Mouse (Mus musculus): ENCODE results near the gene Asap3. TPM values are rescaled to one million over a fixed set of nuclear protein-coding genes. Genes with fewer than 3 reads are reported as not detected.

Asap3 gene
- polyA plus RNA-seq, 1 experiment from 2014 or later = 3.0 TPM

DNA sequence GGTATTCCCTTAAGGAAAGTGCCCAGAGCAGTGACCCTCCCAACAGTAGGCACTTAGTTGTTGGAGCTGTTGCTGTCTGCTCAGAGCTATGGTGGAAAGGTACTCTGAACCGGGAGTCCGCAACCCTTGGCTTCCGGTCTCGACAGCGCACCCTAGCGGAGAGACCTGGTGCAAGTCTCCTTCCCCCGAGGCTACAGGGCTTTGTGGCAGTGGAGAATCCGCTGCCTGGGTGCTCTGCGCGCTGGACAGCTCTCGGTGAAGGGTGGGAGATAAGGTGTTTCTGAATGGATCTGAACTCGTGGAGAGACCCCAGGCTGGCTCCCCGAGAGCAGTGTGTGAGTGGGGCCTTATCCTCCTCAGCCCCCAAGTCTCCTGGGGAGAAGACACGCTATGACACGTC lies 26.2 kb upstream of the Asap3 start:
- peak; percentile 87 for TF ChIP-seq CTCF (IDR thresholded peaks at IDR 0.05; ENCODE audit: low read depth)
- H3K36me3 ChIP-seq (ENCODE audit: insufficient read depth, low read length) = no peaks in the 10 kb centered on the region
- DNase-seq (ENCODE audit: low spot score) (peak; percentile 91), ATAC-seq (replicated peaks; ENCODE audit: low FRiP score, low read depth) (peak; percentile 31; the same call in 1 of the 2 replicates)
- H3K4me2 ChIP-seq (ENCODE audit: low read length) = peak overlapping the region; percentile 59
- no peaks in the 10 kb centered on the region for H3K27me3 ChIP-seq (ENCODE audit: insufficient read depth, low read length)
- H3K27ac ChIP-seq = peak overlapping the region; percentile 63; the same call in 1 of the 2 replicates
- peak overlapping the region; percentile 30; the same call in 1 of the 2 replicates for H3K4me3 ChIP-seq (replicated peaks; ENCODE audit: low read depth, low read length)
- H3K9me3 ChIP-seq (replicated peaks; ENCODE audit: low read length) = no peaks in the 10 kb centered on the region
- 11% methylated on average over 15 of the region's 15 CpGs for WGBS
- peak overlapping the region; percentile 46 for H3K9ac ChIP-seq (ENCODE audit: low read depth, low read length)
- no peaks in the 10 kb centered on the region; the same call in none of the 2 replicates for H3K4me1 ChIP-seq (replicated peaks; ENCODE audit: insufficient read depth, low read length)

DNA sequence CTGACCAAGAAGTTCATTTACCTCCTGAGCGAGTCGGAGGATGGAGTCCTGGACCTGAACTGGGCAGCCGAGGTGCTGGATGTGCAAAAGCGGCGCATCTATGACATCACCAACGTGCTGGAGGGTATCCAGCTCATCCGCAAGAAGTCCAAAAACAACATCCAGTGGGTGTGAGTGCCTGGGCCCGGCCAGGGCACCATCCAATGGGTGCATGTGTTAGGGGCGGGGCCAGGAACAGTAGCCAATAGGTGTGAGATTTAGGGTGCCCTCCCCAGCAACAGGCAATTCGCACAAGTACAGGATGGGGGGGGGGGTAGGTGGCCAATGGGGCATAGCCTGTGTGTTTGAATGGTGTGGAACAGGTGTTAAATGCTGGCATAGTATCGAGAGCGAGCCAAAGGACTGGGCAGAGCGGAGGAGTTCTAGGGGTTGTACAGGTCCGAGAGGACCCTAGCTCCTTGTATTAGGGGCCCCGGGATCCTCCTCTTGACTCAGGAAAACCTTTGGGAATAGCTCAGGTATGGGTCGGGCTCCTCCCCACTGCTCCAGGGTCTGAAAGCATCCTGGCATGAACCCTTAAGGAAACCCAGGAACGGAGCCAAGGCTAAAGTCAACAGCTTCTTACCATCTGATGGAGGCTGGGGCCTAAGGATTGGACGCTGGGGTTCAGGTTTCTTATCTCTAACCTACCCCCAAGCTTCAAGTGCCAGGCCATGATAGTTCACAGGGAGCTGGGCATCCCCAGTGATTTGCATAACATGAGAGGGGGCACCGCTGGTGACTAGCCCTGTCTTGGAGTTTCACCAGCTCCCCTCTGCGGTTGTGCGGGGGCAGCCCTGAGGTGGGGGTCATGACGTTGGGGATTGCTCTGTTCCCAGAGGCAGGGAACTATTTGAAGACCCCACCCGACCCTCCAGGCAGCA lies 25.5 kb upstream of the Asap3 start:
- Histone ChIP-seq H3K27me3 (ENCODE audit: insufficient read depth, low read length) (no peaks in the 10 kb centered on the region), H3K4me2 (ENCODE audit: low read length) (peak overlapping the region; percentile 59), H3K27ac (peak overlapping the region; percentile 63; the same call in 1 of the 2 replicates), H3K9me3 (replicated peaks; ENCODE audit: low read length) (no peaks in the 10 kb centered on the region), H3K4me3 (replicated peaks; ENCODE audit: low read depth, low read length) (peak overlapping the region; percentile 30; the same call in 1 of the 2 replicates), H3K9ac (ENCODE audit: low read depth, low read length) (peak overlapping the region; percentile 46), H3K4me1 (replicated peaks; ENCODE audit: insufficient read depth, low read length) (no peaks in the 10 kb centered on the region; the same call in none of the 2 replicates), H3K36me3 (ENCODE audit: insufficient read depth, low read length) (no peaks in the 10 kb centered on the region)
- DNase-seq (ENCODE audit: low spot score) (peak; percentile 84), ATAC-seq (replicated peaks; ENCODE audit: low FRiP score, low read depth) (peak; percentile 90)
- 20% methylated on average over 23 of the region's 23 CpGs for WGBS
- TF ChIP-seq CTCF (IDR thresholded peaks at IDR 0.05; ENCODE audit: low read depth) = no peak

DNA sequence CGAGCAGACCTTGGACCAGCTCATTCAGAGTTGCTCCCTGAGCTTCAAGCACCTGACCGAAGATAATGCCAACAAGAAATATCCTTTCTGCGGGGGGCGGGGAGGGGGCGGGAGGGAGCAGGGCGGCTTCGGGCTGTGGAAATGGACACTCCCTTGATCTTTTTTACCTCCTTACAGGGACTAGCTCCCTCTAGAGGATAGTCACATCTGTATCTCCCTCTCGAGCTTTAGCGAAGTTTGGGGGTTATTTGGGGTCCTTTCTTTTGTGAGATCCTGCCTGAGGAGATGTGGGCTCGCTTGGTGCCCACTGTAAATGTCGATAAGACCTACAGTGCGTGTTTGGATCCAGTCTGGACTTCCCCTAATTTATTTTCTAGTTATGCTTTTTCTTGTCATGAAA lies 24.8 kb upstream of the Asap3 start:
- no peaks in the 10 kb centered on the region for H3K9me3 ChIP-seq (replicated peaks; ENCODE audit: low read length)
- 37% methylated on average over 12 of the region's 12 CpGs for WGBS
- ATAC-seq (replicated peaks; ENCODE audit: low FRiP score, low read depth) (no peak), DNase-seq (ENCODE audit: low spot score) (peak; percentile 58)
- no peak overlapping the region for H3K9ac ChIP-seq (ENCODE audit: low read depth, low read length)
- peak overlapping the region; percentile 59 for H3K4me2 ChIP-seq (ENCODE audit: low read length)
- 0 out of 2 replicates have a peak overlapping the region, but pooled peaks have one; percentile 30 for H3K4me3 ChIP-seq (replicated peaks; ENCODE audit: low read depth, low read length)
- H3K36me3 ChIP-seq (ENCODE audit: insufficient read depth, low read length) = no peaks in the 10 kb centered on the region
- no peaks in the 10 kb centered on the region; the same call in none of the 2 replicates for H3K4me1 ChIP-seq (replicated peaks; ENCODE audit: insufficient read depth, low read length)
- no peaks in the 10 kb centered on the region for H3K27me3 ChIP-seq (ENCODE audit: insufficient read depth, low read length)
- no peak overlapping the region for H3K27ac ChIP-seq
- peak; percentile 50; the same call in 1 of the 2 replicates for TF ChIP-seq CTCF (IDR thresholded peaks at IDR 0.05; ENCODE audit: low read depth)

DNA sequence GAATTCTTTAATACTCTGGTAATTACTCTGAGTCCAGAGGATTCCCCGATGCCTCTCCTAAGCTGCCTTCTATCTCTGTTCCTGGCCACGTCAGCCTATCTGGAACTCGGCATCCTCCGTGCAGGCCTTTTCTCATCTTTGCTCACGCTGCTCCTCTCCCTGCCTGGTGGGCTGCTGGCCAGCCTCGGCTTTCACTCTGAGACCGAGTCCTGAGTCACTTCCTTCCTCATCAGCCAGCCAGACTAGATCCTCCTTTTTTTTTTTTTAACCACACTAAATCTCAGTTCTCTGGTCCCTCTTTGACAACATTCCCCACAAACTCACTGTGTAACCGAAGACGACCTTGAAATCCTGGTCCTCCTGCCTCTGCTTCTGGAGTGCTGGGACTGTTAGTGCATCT lies 20.8 kb upstream of the Asap3 start:
- no peaks in the 10 kb centered on the region for H3K9me3 ChIP-seq (replicated peaks; ENCODE audit: low read length)
- peak overlapping the region; percentile 3; the same call in 1 of the 2 replicates for H3K4me2 ChIP-seq (ENCODE audit: low read length)
- H3K27me3 ChIP-seq (ENCODE audit: insufficient read depth, low read length) = no peaks in the 10 kb centered on the region
- no peaks in the 10 kb centered on the region for H3K4me1 ChIP-seq (replicated peaks; ENCODE audit: insufficient read depth, low read length)
- DNase-seq (ENCODE audit: low spot score) (peak; percentile 61), ATAC-seq (replicated peaks; ENCODE audit: low FRiP score, low read depth) (no peak)
- TF ChIP-seq CTCF (IDR thresholded peaks at IDR 0.05; ENCODE audit: low read depth) = no peak
- no peaks in the 10 kb centered on the region for H3K36me3 ChIP-seq (ENCODE audit: insufficient read depth, low read length)
- no peak overlapping the region for H3K9ac ChIP-seq (ENCODE audit: low read depth, low read length)
- H3K4me3 ChIP-seq (replicated peaks; ENCODE audit: low read depth, low read length) = no peak overlapping the region
- 53% methylated on average over 9 of the region's 9 CpGs for WGBS
- no peak overlapping the region for H3K27ac ChIP-seq

DNA sequence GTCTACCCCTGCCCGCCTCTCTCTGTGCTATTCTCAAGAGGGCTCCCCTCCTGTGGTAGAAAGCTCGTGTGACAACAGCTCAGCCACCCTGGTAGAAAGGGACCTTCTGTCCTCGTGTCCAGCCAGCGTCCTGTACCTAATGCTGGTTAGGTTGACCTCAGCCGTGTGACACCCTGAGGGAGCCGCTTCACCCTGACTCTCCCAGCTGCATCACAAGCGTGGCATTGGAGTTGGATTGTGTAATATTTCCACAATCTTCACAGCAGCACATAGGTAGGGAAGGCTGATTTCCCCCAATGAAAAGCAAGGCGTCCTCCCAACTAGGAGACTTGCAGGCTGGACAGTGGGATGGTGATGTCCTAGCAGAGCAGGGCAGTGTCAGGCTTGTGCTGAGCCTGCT lies 19.9 kb upstream of the Asap3 start:
- H3K36me3 ChIP-seq (ENCODE audit: insufficient read depth, low read length) = no peaks in the 10 kb centered on the region
- DNase-seq (ENCODE audit: low spot score) (no peak), ATAC-seq (replicated peaks; ENCODE audit: low FRiP score, low read depth) (no peak)
- H3K4me1 ChIP-seq (replicated peaks; ENCODE audit: insufficient read depth, low read length) = no peaks in the 10 kb centered on the region
- no peak for TF ChIP-seq CTCF (IDR thresholded peaks at IDR 0.05; ENCODE audit: low read depth)
- no peak overlapping the region for H3K9ac ChIP-seq (ENCODE audit: low read depth, low read length)
- H3K27ac ChIP-seq = no peak overlapping the region
- no peak overlapping the region for H3K4me2 ChIP-seq (ENCODE audit: low read length)
- 86% methylated on average over 8 of the region's 8 CpGs for WGBS
- H3K4me3 ChIP-seq (replicated peaks; ENCODE audit: low read depth, low read length) = no peak overlapping the region
- no peaks in the 10 kb centered on the region for H3K9me3 ChIP-seq (replicated peaks; ENCODE audit: low read length)
- H3K27me3 ChIP-seq (ENCODE audit: insufficient read depth, low read length) = no peaks in the 10 kb centered on the region

DNA sequence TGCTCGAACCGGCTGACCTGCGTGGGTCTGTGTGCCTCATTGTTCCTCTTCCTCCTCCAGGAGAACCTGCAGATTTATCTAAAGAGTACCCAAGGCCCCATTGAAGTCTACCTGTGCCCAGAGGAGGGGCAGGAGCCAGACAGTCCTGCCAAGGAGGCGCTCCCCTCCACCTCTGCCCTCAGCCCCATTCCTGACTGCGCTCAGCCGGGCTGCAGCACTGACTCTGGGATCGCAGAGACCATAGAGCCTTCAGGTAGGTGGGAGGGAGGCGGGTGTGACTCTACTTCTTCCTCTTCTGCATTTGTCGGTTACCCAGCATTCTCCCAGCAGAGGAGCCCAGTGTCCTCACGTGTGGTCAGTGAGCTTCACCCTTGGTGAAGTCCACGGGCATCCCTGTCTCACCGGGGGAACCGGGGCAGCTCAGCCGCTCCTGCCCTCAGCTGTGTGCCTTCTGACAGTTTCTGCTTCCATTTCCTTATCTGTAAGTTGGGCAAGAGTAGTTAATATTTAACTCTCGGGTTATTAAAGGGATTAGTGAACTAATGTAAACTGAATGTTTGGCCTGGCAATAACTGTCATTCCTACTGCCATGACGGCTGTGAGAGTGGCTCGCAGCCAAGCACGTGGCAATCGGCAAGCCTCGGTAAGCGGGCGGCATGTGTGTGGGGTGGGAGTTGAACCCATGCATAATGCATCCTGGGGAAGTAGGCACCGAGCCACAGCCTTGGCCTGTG lies 19.3 kb upstream of the Asap3 start:
- 63% methylated on average over 23 of the region's 23 CpGs for WGBS
- Histone ChIP-seq H3K4me3 (replicated peaks; ENCODE audit: low read depth, low read length) (no peak overlapping the region), H3K9me3 (replicated peaks; ENCODE audit: low read length) (no peaks in the 10 kb centered on the region), H3K4me2 (ENCODE audit: low read length) (0 out of 2 replicates have a peak overlapping the region, but pooled peaks have one; percentile 4), H3K36me3 (ENCODE audit: insufficient read depth, low read length) (no peaks in the 10 kb centered on the region), H3K27ac (no peak overlapping the region), H3K9ac (ENCODE audit: low read depth, low read length) (no peak overlapping the region), H3K4me1 (replicated peaks; ENCODE audit: insufficient read depth, low read length) (no peaks in the 10 kb centered on the region), H3K27me3 (ENCODE audit: insufficient read depth, low read length) (no peaks in the 10 kb centered on the region)
- TF ChIP-seq CTCF (IDR thresholded peaks at IDR 0.05; ENCODE audit: low read depth) = no peak
- DNase-seq (ENCODE audit: low spot score) (peak; percentile 44), ATAC-seq (replicated peaks; ENCODE audit: low FRiP score, low read depth) (peak; percentile 67)

Measured in kidney, postnatal 0 days (tissue).